Mouse (Mus musculus) erythroblast, embryonic 14.5 days (primary cell): ENCODE measurements around the gene Plekhg3. TPM values are rescaled to one million over a fixed set of nuclear protein-coding genes. Genes with fewer than 3 reads are reported as not detected.

Source experiments
- H3K27me3 ChIP-seq: 2 replicates; pipeline ENCODE4 v1.6.1; 2012; ENCODE audit warnings: inconsistent platforms; ENCODE audit not compliant: control insufficient read depth
- H3K36me3 ChIP-seq: 2 replicates; pipeline ENCODE4 v1.6.1; 2012; ENCODE audit warnings: mild to moderate bottlenecking, inconsistent platforms; ENCODE audit not compliant: control insufficient read depth
- H3K4me1 ChIP-seq: 2 replicates; pipeline ENCODE4 v1.6.1; 2012; ENCODE audit warnings: inconsistent platforms; ENCODE audit not compliant: control insufficient read depth
- H3K4me3 ChIP-seq: replicated peaks from 2 replicates; pipeline ENCODE3; 2012; ENCODE audit warnings: moderate library complexity, mild to moderate bottlenecking, inconsistent platforms
- H3K9me3 ChIP-seq: 2 replicates; pipeline ENCODE4 v1.6.1; 2012; ENCODE audit warnings: low read length, inconsistent platforms, mixed read lengths; ENCODE audit not compliant: control insufficient read depth
- GATA1 ChIP-seq: IDR thresholded peaks from 2 replicates; pipeline ENCODE4 v1.6.1; 2012; ENCODE audit warnings: low read length, inconsistent platforms, mixed read lengths
- TAL1 ChIP-seq: IDR thresholded peaks from 3 replicates; pipeline ENCODE4 v1.6.1; 2012; ENCODE audit warnings: low read length, inconsistent platforms, mixed read lengths
- polyA plus RNA-seq: library from polyadenylated mRNA; stranded (reverse); fragments of >175 nt; gene quantifications from 2 replicates; pipeline ENCODE4 v1.2.3, GENCODE M21; 2012

Gene Plekhg3
- polyA plus RNA-seq, 1 experiment, result 0.02 TPM

DNA sequence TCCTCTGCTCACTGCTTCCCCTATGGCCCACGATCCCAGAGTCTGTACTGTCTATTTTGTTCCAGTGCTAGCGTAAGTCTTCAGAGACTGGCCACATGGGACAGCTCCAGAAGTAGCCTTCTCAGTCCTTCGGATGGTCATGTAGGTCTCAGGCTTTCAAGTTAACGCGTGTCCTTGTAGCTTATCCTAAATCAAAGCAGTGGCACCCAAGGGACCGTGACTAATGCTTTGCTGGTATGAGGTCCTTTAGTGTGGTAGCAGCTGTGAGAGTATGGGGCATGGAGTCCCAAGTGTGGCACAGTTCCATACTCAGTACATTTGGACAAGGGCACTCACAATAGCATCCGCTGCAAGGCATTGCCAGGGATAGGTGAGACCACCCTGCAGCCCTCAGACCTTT is 25.5 kb downstream of the Plekhg3 start:
- H3K4me1 ChIP-seq, result peaks cover 4% of the 10 kb centered on the region
- no peaks in the 10 kb centered on the region for H3K9me3 ChIP-seq
- no peak overlapping the region for H3K4me3 ChIP-seq
- H3K27me3 ChIP-seq, result peaks cover 2% of the 10 kb centered on the region; the same call in 1 of the 2 replicates
- H3K36me3 ChIP-seq, result peaks cover 6% of the 10 kb centered on the region; the same call in 1 of the 2 replicates
- no peak for TF ChIP-seq GATA1
- TF ChIP-seq TAL1, result no peak

DNA sequence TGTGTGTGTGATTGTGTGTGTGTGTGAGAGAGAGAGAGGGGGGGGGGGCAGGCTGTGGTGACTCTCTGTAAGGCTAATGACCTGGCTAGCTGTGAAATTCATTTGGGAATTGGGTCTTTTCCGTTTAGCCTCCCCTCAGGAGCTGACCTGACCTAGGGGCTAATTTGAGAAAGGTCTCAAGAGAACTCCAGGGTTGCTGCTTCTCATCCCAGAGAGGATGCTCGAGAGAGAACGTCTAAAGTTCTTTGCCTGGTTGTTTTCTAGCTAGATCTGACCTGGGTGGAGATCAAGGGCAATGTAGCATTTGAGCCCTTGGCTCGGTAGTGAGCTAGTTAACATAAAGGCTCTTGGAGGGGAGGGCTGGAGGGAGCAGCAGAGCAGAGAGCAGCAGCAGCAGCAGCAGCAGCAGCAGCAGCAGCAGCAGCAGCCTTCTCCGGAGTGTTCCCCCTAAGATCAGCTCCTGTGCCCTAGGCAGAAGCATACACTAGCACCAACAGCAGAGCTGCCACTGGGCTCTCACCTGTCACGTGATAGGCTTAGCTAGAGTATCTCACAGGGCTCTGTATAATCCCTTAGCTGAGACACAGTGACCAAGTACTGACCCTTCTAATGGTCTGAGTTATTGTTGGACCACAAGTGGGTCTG is 26.2 kb downstream of the Plekhg3 start:
- H3K9me3 ChIP-seq, result no peaks in the 10 kb centered on the region

DNA sequence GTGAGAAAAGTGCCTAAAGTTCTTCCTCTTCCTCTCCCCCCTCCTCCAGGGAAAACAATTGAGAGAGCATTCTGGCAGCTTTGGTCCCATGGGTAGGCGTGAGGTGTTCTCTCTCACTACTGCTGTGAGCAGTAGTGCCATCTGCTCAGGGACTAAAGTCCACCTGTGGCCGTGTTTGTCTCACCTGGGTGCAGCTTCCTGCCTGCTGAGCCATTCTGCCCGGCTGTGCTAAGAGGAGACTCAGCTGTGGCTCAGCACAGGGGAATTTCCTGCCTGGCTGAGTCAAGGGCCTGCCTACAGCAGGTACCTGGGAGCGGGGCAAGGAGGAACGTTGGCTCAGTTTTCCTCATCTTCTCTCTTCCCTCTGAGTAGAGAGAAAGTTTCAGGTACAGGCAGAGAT is 27.5 kb downstream of the Plekhg3 start:
- Histone ChIP-seq H3K36me3 (peaks cover 10% of the 10 kb centered on the region; the same call in 1 of the 2 replicates), H3K9me3 (no peaks in the 10 kb centered on the region), H3K27me3 (peaks cover 2% of the 10 kb centered on the region; the same call in 1 of the 2 replicates), H3K4me3 (no peak overlapping the region), H3K4me1 (peaks cover 4% of the 10 kb centered on the region)
- TF ChIP-seq TAL1, result no peak
- TF ChIP-seq GATA1, result no peak

More for the DNA sequence above, 26.2 kb downstream of the Plekhg3 start:
- Histone ChIP-seq H3K4me1 (peaks cover 4% of the 10 kb centered on the region), H3K36me3 (peaks cover 6% of the 10 kb centered on the region; the same call in 1 of the 2 replicates), H3K27me3 (peaks cover 2% of the 10 kb centered on the region; the same call in 1 of the 2 replicates), H3K4me3 (no peak overlapping the region)
- no peak for TF ChIP-seq TAL1
- TF ChIP-seq GATA1, result no peak

DNA sequence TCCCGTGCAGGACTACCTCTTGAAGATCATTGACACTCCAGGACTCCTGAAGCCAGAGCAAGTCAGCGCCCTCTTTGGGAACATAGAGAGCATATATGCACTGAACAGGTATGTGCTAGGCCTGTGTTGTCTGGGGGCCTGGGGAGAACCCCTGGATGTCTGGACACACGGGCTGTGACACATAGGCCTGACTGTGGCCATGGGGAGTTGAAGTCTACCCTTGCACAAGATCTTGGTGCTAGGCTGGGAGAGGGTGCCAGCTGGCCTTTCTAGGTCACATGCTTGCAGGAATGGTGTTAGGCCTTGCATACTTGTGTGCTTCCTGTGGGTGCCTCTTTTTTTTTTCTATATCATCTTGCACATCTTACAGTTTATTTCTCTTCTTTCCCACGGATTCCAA is 31.5 kb downstream of the Plekhg3 start:
- H3K9me3 ChIP-seq, result no peaks in the 10 kb centered on the region
- no peak for TF ChIP-seq GATA1
- TF ChIP-seq TAL1, result no peak
- no peak overlapping the region for H3K4me3 ChIP-seq
- no peaks in the 10 kb centered on the region for H3K27me3 ChIP-seq
- H3K36me3 ChIP-seq, result peaks cover 15% of the 10 kb centered on the region; the same call in 1 of the 2 replicates
- no peaks in the 10 kb centered on the region for H3K4me1 ChIP-seq

DNA sequence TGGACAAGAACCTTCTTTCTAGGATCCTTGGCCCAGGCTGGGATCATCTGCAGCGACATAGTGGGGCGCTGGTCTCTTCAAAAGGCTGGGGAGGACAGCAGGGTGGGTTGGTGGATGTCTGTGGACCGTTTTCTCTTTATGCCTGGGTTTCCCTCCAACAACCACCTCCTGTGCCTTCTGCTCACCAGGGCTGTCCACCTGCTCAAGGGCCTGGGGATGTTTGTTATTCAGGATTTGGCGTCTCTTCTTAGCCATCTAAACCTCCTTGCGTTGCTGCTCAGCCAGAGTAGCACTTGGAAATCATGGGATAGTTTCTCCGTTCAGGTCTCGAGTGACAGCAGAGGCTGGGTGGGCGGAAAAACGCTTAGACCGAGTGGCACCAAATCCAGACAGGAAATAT is 35.6 kb downstream of the Plekhg3 start:
- no peak overlapping the region for H3K4me3 ChIP-seq
- peaks cover 15% of the 10 kb centered on the region; the same call in 1 of the 2 replicates for H3K36me3 ChIP-seq
- no peak for TF ChIP-seq TAL1
- no peak for TF ChIP-seq GATA1
- H3K4me1 ChIP-seq, result no peaks in the 10 kb centered on the region
- peaks cover 5% of the 10 kb centered on the region for H3K9me3 ChIP-seq
- H3K27me3 ChIP-seq, result peaks cover 2% of the 10 kb centered on the region

DNA sequence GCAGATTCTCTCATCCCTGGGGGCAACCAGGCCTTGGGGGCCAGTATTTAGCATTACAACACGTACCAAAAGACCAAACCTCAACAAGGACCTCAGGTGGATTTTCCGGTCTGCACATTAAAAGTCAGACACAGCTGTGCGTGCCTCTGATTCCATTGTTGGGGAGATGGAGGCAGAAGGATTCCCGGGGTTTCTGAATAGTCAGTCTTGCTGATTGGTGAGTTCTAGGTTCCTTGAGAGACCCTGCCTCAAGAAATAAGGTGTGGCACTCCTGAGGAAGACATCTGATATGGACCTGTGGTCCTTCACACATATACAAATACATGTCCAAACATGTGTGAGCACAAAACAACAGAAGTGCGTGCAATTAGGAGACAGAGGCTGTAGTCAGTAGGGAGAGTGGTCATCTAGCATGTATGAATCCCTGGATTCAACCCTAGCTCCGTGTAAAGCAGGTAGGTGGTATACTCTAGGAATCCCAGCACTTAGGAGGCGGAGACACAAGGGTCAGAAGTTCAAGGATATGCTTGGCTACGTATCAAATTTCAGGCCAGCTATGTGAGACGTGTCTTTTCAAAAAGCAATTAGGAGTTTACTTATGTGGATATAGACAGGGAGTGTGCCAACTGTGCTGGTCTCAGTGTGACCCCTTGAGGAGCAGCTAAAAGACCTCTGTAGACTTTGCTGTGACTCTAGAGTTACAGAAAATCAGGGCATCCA is 39.7 kb downstream of the Plekhg3 start:
- peaks cover 18% of the 10 kb centered on the region for H3K27me3 ChIP-seq

DNA sequence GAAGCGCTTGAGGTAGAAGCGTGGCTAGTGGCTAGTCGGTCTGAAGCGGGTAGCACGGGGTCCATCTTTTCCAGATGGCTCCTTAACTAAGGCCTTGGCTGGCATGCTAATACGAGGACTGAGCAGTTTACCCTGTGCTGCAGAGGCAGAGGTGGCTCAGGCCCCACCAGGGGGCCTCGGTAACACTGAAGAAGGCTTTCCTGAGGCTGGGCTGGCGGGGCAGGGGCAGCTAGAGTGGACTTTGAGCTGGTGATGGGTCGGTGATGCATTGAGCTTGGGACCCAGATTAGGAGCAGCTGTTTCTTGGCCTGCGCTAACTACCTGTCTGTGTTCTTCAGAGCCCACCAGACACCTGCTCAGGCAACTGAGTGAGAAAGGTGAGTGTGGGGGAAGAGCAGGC is 40.6 kb downstream of the Plekhg3 start:
- no peak overlapping the region for H3K4me3 ChIP-seq
- peaks cover 5% of the 10 kb centered on the region for H3K9me3 ChIP-seq
- TF ChIP-seq GATA1 (no peak), TAL1 (no peak)
- peaks cover 13% of the 10 kb centered on the region; the same call in 1 of the 2 replicates for H3K36me3 ChIP-seq
- H3K27me3 ChIP-seq, result peaks cover 20% of the 10 kb centered on the region
- H3K4me1 ChIP-seq, result peaks cover 12% of the 10 kb centered on the region

More for the DNA sequence above, 39.7 kb downstream of the Plekhg3 start:
- Histone ChIP-seq H3K36me3 (peaks cover 15% of the 10 kb centered on the region; the same call in 1 of the 2 replicates), H3K4me1 (peaks cover 4% of the 10 kb centered on the region), H3K9me3 (peaks cover 5% of the 10 kb centered on the region), H3K4me3 (no peak overlapping the region)
- TF ChIP-seq TAL1 (no peak), GATA1 (no peak)

DNA sequence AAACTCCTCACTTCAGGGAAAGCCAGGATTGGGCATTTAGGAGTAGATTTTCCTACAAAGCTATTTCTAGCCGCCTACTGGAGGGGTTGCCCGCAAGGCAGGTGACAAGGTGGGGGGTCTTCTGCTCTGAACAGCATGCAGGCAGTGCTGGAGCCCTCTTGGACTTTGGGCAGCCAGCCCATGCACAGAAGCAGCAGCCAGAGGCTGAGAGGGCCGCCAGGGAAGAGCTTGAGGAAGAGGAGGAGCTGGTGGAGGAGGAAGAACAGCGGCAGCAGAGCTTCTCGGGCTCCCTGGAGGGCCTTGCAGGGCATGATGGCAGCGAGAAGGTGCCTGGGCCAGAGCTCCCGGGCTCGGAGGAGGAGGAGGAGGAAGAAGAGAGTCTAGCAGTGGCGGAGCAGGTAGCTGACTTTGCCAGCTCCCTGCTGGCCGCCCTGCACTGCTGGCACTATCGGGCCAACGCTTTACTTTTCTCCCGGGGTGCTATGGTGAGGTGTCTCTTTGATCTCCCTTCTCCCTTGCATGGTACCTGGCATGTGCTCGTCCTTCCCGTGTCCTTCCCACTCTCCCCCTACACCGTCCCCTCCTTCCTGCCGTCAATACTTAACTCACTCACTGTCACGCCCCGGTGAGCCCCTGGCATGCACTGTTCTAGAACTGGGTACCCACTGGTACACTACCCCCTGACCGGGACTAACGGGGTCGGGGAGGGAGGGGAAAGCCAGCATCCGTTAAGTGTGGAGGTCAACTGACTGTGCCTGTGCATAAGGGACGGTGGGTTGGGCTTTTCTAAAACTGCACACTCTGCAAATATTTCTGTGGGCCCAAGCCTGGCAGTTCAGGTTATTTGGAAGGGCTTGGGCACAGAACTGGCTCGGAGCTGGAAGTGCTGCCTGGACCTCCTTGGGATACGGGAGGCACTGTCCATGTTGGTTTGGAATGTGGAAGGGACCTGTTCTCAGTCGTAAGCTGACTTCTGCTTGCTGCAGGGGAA is 41.9 kb downstream of the Plekhg3 start:
- no peak for TF ChIP-seq GATA1
- no peak for TF ChIP-seq TAL1
- Histone ChIP-seq H3K4me1 (peaks cover 24% of the 10 kb centered on the region), H3K27me3 (peaks cover 31% of the 10 kb centered on the region), H3K9me3 (peaks cover 2% of the 10 kb centered on the region; the same call in 1 of the 2 replicates), H3K36me3 (peaks cover 14% of the 10 kb centered on the region; the same call in 1 of the 2 replicates), H3K4me3 (no peak overlapping the region)
